Mouse (Mus musculus): ENCODE measurements around the gene Repin1.

DNA sequence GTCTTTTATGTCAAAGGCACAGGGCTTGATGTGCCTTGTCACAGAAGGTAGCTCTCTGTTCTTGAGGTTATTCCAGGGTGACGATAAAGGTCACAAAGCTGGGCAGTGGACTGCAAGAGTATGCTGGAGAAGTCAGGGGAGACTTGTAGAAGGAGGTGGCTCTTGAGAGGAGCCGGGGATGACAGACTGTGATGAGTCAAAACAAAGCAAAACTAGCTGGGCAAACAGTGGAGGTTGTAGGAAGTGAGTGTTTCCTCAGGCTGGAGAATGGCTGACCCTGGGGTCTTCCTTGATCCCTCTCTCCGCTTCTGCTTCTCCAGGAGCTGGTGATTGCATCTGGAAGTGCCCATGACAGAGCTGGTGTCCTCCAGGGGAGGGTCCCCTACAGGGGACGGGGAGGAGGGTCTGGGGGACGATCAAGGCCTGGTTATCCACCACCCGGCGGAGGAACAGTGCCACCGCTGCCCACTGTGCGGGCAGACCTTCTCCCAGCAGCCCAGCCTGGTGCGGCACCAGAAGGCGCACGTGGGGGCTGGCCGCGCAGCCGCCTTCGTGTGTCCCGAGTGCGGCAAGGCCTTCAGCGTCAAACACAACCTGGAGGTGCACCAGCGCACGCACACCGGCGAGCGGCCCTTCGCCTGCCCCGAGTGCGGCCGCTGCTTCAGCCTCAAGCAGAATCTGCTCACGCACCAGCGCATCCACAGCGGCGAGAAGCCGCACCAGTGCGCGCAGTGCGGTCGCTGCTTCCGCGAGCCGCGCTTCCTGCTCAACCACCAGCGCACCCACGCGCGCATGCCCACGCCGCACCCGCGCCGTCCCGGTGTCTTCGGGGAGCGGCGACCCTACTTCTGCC lies 35.4 kb downstream of the Repin1 start:
- TF ChIP-seq EP300 (IDR thresholded peaks at IDR 0.05; ENCODE audit: insufficient read depth, low read depth, low read length) (no peak), POLR2A (IDR thresholded peaks at IDR 0.05; ENCODE audit: insufficient read depth, low read depth, low read length) (no peak), CTCF (IDR thresholded peaks at IDR 0.05) (no peak)
